Mouse (Mus musculus) CH12.LX (cell line): Measurements from ENCODE around the gene Spp2. TPM values are rescaled to one million over a fixed set of nuclear protein-coding genes. Genes with fewer than 3 reads are reported as not detected.

Experiments used
- DNase-seq: peaks from one replicate; pipeline ENCODE4 v3.0.0-alpha.2; 2013; ENCODE audit errors: extremely low read depth
- H3K27ac ChIP-seq: 2 replicates; pipeline ENCODE4 v1.5.1; 2012; ENCODE audit warnings: low read depth, mild to moderate bottlenecking, control low read depth, moderate library complexity; ENCODE audit not compliant: insufficient read depth
- H3K27me3 ChIP-seq: replicated peaks from 2 replicates; pipeline ENCODE3; 2012; ENCODE audit warnings: inconsistent platforms
- H3K36me3 ChIP-seq, 2 experiments: replicated peaks in 1 of 2; 2 replicates each; pipeline versions ENCODE3 to v1.6.1; 2012; ENCODE audit warnings: inconsistent platforms in 1 of 2, low read length in 1 of 2, mild to moderate bottlenecking in 1 of 2, mixed read lengths in 1 of 2, moderate library complexity in 1 of 2; ENCODE audit not compliant: control insufficient read depth in 1 of 2, insufficient read depth in 1 of 2
- H3K4me1 ChIP-seq, 2 experiments: 2 replicates each; pipeline ENCODE4 v1.6.1; 2012; ENCODE audit warnings: inconsistent platforms in 1 of 2, moderate library complexity in 1 of 2; ENCODE audit not compliant: insufficient read depth in 2 of 2, control insufficient read depth in 1 of 2
- H3K4me2 ChIP-seq: 2 replicates; pipeline ENCODE4 v1.6.1; 2012; ENCODE audit warnings: low read depth, mild to moderate bottlenecking, control low read depth; ENCODE audit not compliant: poor library complexity, insufficient read depth, severe bottlenecking
- H3K4me3 ChIP-seq, 3 experiments: fragments of 150-350 bp in 1 of 3; sonication (generic) in 1 of 3; replicated peaks in 1 of 3; 2 replicates each; pipeline versions ENCODE3 to v1.5.1; 2011 to 2012; ENCODE audit warnings: low read depth in 2 of 3, low read length in 2 of 3, mild to moderate bottlenecking in 2 of 3, moderate library complexity in 2 of 3, control low read depth in 1 of 3, improper control_type of control experiment in 1 of 3, inconsistent platforms in 1 of 3, mixed read lengths in 1 of 3; ENCODE audit not compliant: poor library complexity in 1 of 3
- H3K79me2 ChIP-seq: replicated peaks from 2 replicates; pipeline ENCODE4 v1.6.1; 2012; ENCODE audit warnings: mild to moderate bottlenecking, moderate library complexity; ENCODE audit not compliant: control insufficient read depth, poor library complexity, insufficient read depth, severe bottlenecking; ENCODE audit errors: extremely low read depth
- H3K9ac ChIP-seq: 2 replicates; pipeline ENCODE4 v1.6.1; 2012; ENCODE audit warnings: low read depth, mild to moderate bottlenecking, control low read depth, moderate library complexity; ENCODE audit not compliant: insufficient read depth
- H3K9me3 ChIP-seq: replicated peaks from 2 replicates; pipeline ENCODE3; 2012; ENCODE audit warnings: low read length, inconsistent platforms, mixed read lengths
- CHD1 ChIP-seq: IDR thresholded peaks from 2 replicates; pipeline ENCODE4 v1.6.1; 2012; ENCODE audit warnings: low read depth, low read length, improper control_type of control experiment, inconsistent platforms
- CHD2 ChIP-seq: IDR thresholded peaks from 2 replicates; pipeline ENCODE4 v1.6.1; 2011; ENCODE audit warnings: low read length, improper control_type of control experiment
- CTCF ChIP-seq, 2 experiments: IDR thresholded peaks in 1 of 2; conservative IDR thresholded peaks in 1 of 2; 2 replicates each; pipeline ENCODE4 v1.5.1; 2011 to 2012; ENCODE audit warnings: low read depth in 2 of 2, low read length in 2 of 2, improper control_type of control experiment in 1 of 2, inconsistent platforms in 1 of 2, mild to moderate bottlenecking in 1 of 2, moderate library complexity in 1 of 2
- E2F4 ChIP-seq: IDR thresholded peaks from 2 replicates; pipeline ENCODE4 v1.6.1; 2011; ENCODE audit warnings: low read depth, low read length, improper control_type of control experiment; ENCODE audit not compliant: insufficient replicate concordance
- EP300 ChIP-seq: IDR thresholded peaks from 2 replicates; pipeline ENCODE4 v1.6.1; 2011; ENCODE audit warnings: low read length, improper control_type of control experiment
- HCFC1 ChIP-seq: IDR thresholded peaks from 2 replicates; pipeline ENCODE4 v1.6.1; 2012; ENCODE audit warnings: low read depth, mild to moderate bottlenecking, inconsistent platforms, low read length, improper control_type of control experiment
- IRF4 ChIP-seq: IDR thresholded peaks from 2 replicates; pipeline ENCODE4 v1.6.1; 2014; ENCODE audit warnings: low read depth, mild to moderate bottlenecking, inconsistent platforms, low read length, improper control_type of control experiment
- JUN ChIP-seq: IDR thresholded peaks from 2 replicates; pipeline ENCODE4 v1.6.1; 2011; ENCODE audit warnings: low read depth, mild to moderate bottlenecking, low read length, improper control_type of control experiment, moderate library complexity; ENCODE audit not compliant: insufficient read depth
- MAZ ChIP-seq: IDR thresholded peaks from 2 replicates; pipeline ENCODE4 v1.6.1; 2012; ENCODE audit warnings: low read depth, mild to moderate bottlenecking, inconsistent platforms, low read length, improper control_type of control experiment, moderate library complexity
- MEF2A ChIP-seq: IDR thresholded peaks from 2 replicates; pipeline ENCODE4 v1.6.1; 2014; ENCODE audit warnings: low read depth, mild to moderate bottlenecking, inconsistent platforms, low read length, improper control_type of control experiment, borderline replicate concordance
- PAX5 ChIP-seq: IDR thresholded peaks from 2 replicates; pipeline ENCODE4 v1.6.1; 2012; ENCODE audit warnings: low read length, inconsistent platforms, mixed read lengths
- POLR2AphosphoS2 ChIP-seq: IDR thresholded peaks from 2 replicates; pipeline ENCODE4 v1.6.1; 2011; ENCODE audit warnings: low read depth, low read length, improper control_type of control experiment
- RCOR1 ChIP-seq: conservative IDR thresholded peaks from 2 replicates; pipeline ENCODE4 v1.6.1; 2012; ENCODE audit warnings: low read depth, mild to moderate bottlenecking, inconsistent platforms, low read length, improper control_type of control experiment
- SMC3 ChIP-seq: IDR thresholded peaks from 2 replicates; pipeline ENCODE4 v1.6.1; 2011; ENCODE audit warnings: low read depth, low read length, improper control_type of control experiment
- TBP ChIP-seq: conservative IDR thresholded peaks from 2 replicates; pipeline ENCODE4 v1.6.1; 2011; ENCODE audit warnings: low read depth, low read length, improper control_type of control experiment
- USF1 ChIP-seq: IDR thresholded peaks from 2 replicates; pipeline ENCODE4 v1.6.1; 2014; ENCODE audit warnings: low read depth, mild to moderate bottlenecking, inconsistent platforms, low read length, improper control_type of control experiment
- USF2 ChIP-seq: conservative IDR thresholded peaks from 2 replicates; pipeline ENCODE4 v1.6.1; 2011; ENCODE audit warnings: low read depth, low read length, improper control_type of control experiment
- ZKSCAN1 ChIP-seq: IDR thresholded peaks from 2 replicates; pipeline ENCODE4 v1.6.1; 2012; ENCODE audit warnings: low read depth, inconsistent platforms, low read length, improper control_type of control experiment, borderline replicate concordance
- ZMIZ1 ChIP-seq: IDR thresholded peaks from 2 replicates; pipeline ENCODE4 v1.6.1; 2012; ENCODE audit warnings: low read depth, mild to moderate bottlenecking, inconsistent platforms, low read length, improper control_type of control experiment
- ZNF384 ChIP-seq: IDR thresholded peaks from 2 replicates; pipeline ENCODE4 v1.6.1; 2012; ENCODE audit warnings: low read depth, low read length, improper control_type of control experiment, inconsistent platforms
- dilution Hi-C: fragments of 300-500 bp; cut with MboI; formaldehyde crosslinking; loops from 2 replicates; pipeline ENCODE4 v1.14.3; 2020; ENCODE audit warnings: low sequenced_read_pairs; ENCODE audit not compliant: extremely low pct_unique_long_range_greater_than_20kb, extremely low pct_ligation_motif_present
- in situ Hi-C: fragments of 300-500 bp; cut with MboI; formaldehyde crosslinking; loops from 3 replicates; pipeline ENCODE4 v1.14.3; 2019; ENCODE audit warnings: low sequenced_read_pairs, low pct_ligation_motif_present, low pct_unique_long_range_greater_than_20kb, mixed read lengths
- polyA plus RNA-seq: library from polyadenylated mRNA; unstranded; fragments of >175 nt; gene quantifications from 2 replicates; pipeline ENCODE4 v1.2.1, GENCODE M21; 2012; ENCODE audit warnings: low read depth; ENCODE audit not compliant: insufficient read length
- total RNA-seq, 2 experiments: library from RNA; depleted of rRNA; stranded (reverse); fragments of 300-350 nt in 1 of 2; fragments of >200 nt in 1 of 2; gene quantifications; 2 replicates each; pipeline ENCODE4 v1.2.3; 2012 to 2014

The Spp2 gene
- total and polyA plus RNA-seq, 3 experiments = not detected

GRCm38 (mm10) chr1:88462484-88462883, 55.7 kb downstream of the Spp2 start:
- H3K9ac ChIP-seq = no peak overlapping the region
- dilution Hi-C loops (no loop called here), in situ Hi-C loops (no loop called here)
- no peaks in the 10 kb centered on the region for H3K79me2 ChIP-seq
- TF ChIP-seq POLR2AphosphoS2 = no peak
- no peak for TF ChIP-seq ZKSCAN1
- TF ChIP-seq RCOR1 = no peak
- no peak for TF ChIP-seq PAX5
- TF ChIP-seq USF2 = no peak
- no peak for TF ChIP-seq EP300
- TF ChIP-seq JUN = no peak
- no peak overlapping the region for H3K4me2 ChIP-seq
- peaks cover 40% of the 10 kb centered on the region for H3K9me3 ChIP-seq
- no peak overlapping the region for H3K4me3 ChIP-seq
- H3K36me3 ChIP-seq = no peaks in the 10 kb centered on the region
- H3K27me3 ChIP-seq = no peaks in the 10 kb centered on the region
- no peak for DNase-seq
- no peak overlapping the region for H3K27ac ChIP-seq
- H3K4me1 ChIP-seq = peaks cover 0 to 2% of the 10 kb centered on the region in 2 experiments; a peak in 1 of 4 replicates

GRCm38 (mm10) chr1:88463241-88463640, 56.5 kb downstream of the Spp2 start:
- Histone ChIP-seq H3K4me1 (peaks cover 0 to 2% of the 10 kb centered on the region in 2 experiments; a peak in 1 of 4 replicates), H3K79me2 (no peaks in the 10 kb centered on the region), H3K9me3 (peaks cover 46% of the 10 kb centered on the region), H3K4me3 (no peak overlapping the region), H3K9ac (no peak overlapping the region), H3K27ac (no peak overlapping the region), H3K27me3 (no peaks in the 10 kb centered on the region), H3K36me3 (no peaks in the 10 kb centered on the region), H3K4me2 (no peak overlapping the region)
- in situ Hi-C loops (no loop called here), dilution Hi-C loops (no loop called here)
- DNase-seq = no peak
- TF ChIP-seq PAX5 (no peak), TBP (no peak), IRF4 (no peak), MAZ (no peak), CHD1 (no peak), E2F4 (no peak), ZNF384 (no peak), MEF2A (no peak), CHD2 (no peak), ZMIZ1 (no peak), CTCF (conservative IDR thresholded peaks at IDR 0.05 in 1 of 2, IDR thresholded peaks at IDR 0.05 in 1 of 2; ENCODE audit: low read depth in 2 of 2, low read length in 2 of 2) (no peak), HCFC1 (no peak), POLR2AphosphoS2 (no peak), SMC3 (no peak), EP300 (no peak), USF1 (no peak)
